Mouse (Mus musculus) cerebellum, adult 2 months (tissue): ENCODE results near the gene Cytip. TPM values are rescaled to one million over a fixed set of nuclear protein-coding genes. Genes with fewer than 3 reads are reported as not detected.

ENCODE experiments used
- DNase-seq, 2 experiments: peaks; one replicate each; pipeline ENCODE4 v3.0.0; 2021
- H3K27ac ChIP-seq: fragments of 200-500 bp; 2 replicates; pipeline ENCODE4 v1.5.1; 2012; ENCODE audit warnings: low read length, control low read depth, inconsistent platforms; ENCODE audit not compliant: insufficient read depth
- H3K27me3 ChIP-seq: fragments of 200-500 bp; 2 replicates; pipeline ENCODE4 v1.6.1; 2012; ENCODE audit warnings: inconsistent platforms, mild to moderate bottlenecking, low read length, moderate library complexity; ENCODE audit not compliant: control insufficient read depth, insufficient read depth
- H3K4me1 ChIP-seq: fragments of 200-500 bp; 2 replicates; pipeline ENCODE4 v1.6.1; 2011; ENCODE audit warnings: low read length; ENCODE audit not compliant: control insufficient read depth, insufficient read depth
- H3K4me3 ChIP-seq: fragments of 200-500 bp; replicated peaks from 2 replicates; pipeline ENCODE3; 2011; ENCODE audit warnings: mild to moderate bottlenecking, low read depth, low read length, control low read depth; ENCODE audit not compliant: insufficient read depth
- CTCF ChIP-seq: fragments of 200-500 bp; IDR thresholded peaks from 2 replicates; pipeline ENCODE4 v1.5.1; 2011; ENCODE audit warnings: low read depth, mild to moderate bottlenecking, control low read depth, low read length, moderate library complexity, borderline replicate concordance; ENCODE audit not compliant: insufficient read depth
- POLR2A ChIP-seq: fragments of 200-500 bp; IDR thresholded peaks from 2 replicates; pipeline ENCODE4 v1.6.1; 2011; ENCODE audit warnings: low read length, control low read depth, borderline replicate concordance; ENCODE audit not compliant: insufficient read depth
- whole genome bisulfite sequencing: fragments of 180-500 bp; shearing (Covaris S2); methylation state at CpG from one replicate; pipeline ENCODE4 v1.1.7; 2018; 5-methylcytosine and 5-hydroxymethylcytosine counted together
- polyA plus RNA-seq: library from polyadenylated mRNA; depleted of rRNA; stranded (reverse); fragments of >200 nt; gene quantifications from 2 replicates; pipeline ENCODE4 v1.2.3, GENCODE M21; 2012; rRNA removed

Cytip gene
- polyA plus RNA-seq = 0.38 and 0.40 TPM in 2 replicates

- TF ChIP-seq CTCF (no peak), POLR2A (no peak)
- H3K4me1 ChIP-seq = no peaks in the 10 kb centered on the region
- WGBS = 79% methylated on average over 4 of the region's 4 CpGs
- H3K27ac ChIP-seq = no peak within 1 kb of the TSS
- no peak within 1 kb of the TSS for H3K4me3 ChIP-seq
- no peaks in the 10 kb centered on the region for H3K27me3 ChIP-seq
- no peak for DNase-seq
These were observed at the start of gene Cytip for GRCm38 (mm10) chr2:58195346-58195745. TSS of gene Cytip (minus strand) at chr2:58195532.

- peaks cover 8% of the 10 kb centered on the region; the same call in 1 of the 2 replicates for H3K4me1 ChIP-seq
- no peak overlapping the region for H3K4me3 ChIP-seq
- no peaks in the 10 kb centered on the region for H3K27me3 ChIP-seq
- TF ChIP-seq POLR2A = no peak
- TF ChIP-seq CTCF = no peak
- 13% methylated on average over 4 of the region's 4 CpGs for WGBS
- H3K27ac ChIP-seq = no peak overlapping the region
- DNase-seq = peak in 1 of 2 experiments; percentile 59
These were observed 45.3 kb upstream of the Cytip start for GRCm38 (mm10) chr2:58240639-58241038.

GRCm38 (mm10) chr2:58237487-58237886, 42.2 kb upstream of the Cytip start:
- DNase-seq = no peak
- Histone ChIP-seq H3K27ac (no peak overlapping the region), H3K27me3 (no peaks in the 10 kb centered on the region), H3K4me1 (peaks cover 8% of the 10 kb centered on the region; the same call in 1 of the 2 replicates), H3K4me3 (no peak overlapping the region)
- TF ChIP-seq CTCF (no peak), POLR2A (no peak)
- 61% methylated on average over 2 of the region's 2 CpGs for WGBS

DNA sequence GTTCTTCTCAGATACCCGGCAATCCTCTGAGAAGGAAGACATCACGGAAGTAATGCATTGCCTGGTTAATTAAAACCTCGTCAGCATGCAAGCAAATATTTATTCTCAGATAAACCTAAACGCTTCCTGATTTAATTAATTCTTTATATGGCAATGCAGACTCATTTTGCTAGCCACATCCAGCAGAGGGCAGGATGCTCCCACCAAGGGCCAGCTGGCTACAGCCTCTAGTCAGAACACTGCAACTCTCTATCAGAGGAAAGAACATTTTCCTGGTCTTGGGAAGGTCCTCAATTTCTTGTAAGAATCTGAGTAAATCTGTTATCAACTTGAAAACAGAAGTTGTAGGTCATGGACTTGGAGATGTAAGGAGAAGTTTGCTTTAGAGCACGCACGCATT, 4.1 kb upstream of the Cytip start:
- H3K27me3 ChIP-seq = no peaks in the 10 kb centered on the region
- no peak overlapping the region for H3K4me3 ChIP-seq
- peak; percentile 76 to 79 for DNase-seq
- TF ChIP-seq POLR2A (no peak), CTCF (peak; percentile 80)
- H3K27ac ChIP-seq = no peak overlapping the region
- H3K4me1 ChIP-seq = no peaks in the 10 kb centered on the region
- WGBS = 59% methylated on average over 6 of the region's 6 CpGs

DNA sequence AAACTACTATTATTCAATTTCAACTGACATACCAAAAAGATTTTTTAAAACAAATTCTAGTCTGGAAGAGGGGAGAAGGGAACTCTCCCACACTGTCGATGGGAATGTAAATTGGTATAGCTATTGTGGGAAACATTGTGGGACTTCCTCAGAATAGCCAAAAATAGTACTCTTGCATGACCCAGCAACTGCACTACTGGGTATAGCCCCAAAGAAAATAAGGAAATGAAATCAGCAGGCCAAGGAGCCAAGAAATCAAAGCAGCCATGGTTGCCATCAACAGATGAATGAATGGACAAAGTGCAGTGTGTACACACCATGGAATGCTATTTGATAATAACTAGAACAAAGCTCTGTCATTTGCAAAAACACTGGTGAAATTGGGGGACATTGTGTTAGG, 1.5 kb upstream of the Cytip start:
- Histone ChIP-seq H3K27me3 (no peaks in the 10 kb centered on the region), H3K27ac (no peak overlapping the region), H3K4me3 (no peak overlapping the region), H3K4me1 (no peaks in the 10 kb centered on the region)
- 94% methylated on average over 1 of the region's 1 CpGs for WGBS
- TF ChIP-seq CTCF = no peak
- no peak for TF ChIP-seq POLR2A
- DNase-seq = no peak

GRCm38 (mm10) chr2:58194422-58195115, 763 bp downstream of the Cytip start:
- TF ChIP-seq CTCF (no peak), POLR2A (no peak)
- H3K27me3 ChIP-seq = no peaks in the 10 kb centered on the region
- no peak for DNase-seq
- no peak overlapping the region for H3K4me3 ChIP-seq
- no peak overlapping the region for H3K27ac ChIP-seq
- WGBS = 89% methylated on average over 10 of the region's 10 CpGs
- no peaks in the 10 kb centered on the region for H3K4me1 ChIP-seq

- WGBS = 95% methylated on average over 5 of the region's 5 CpGs
- Histone ChIP-seq H3K4me1 (peaks cover 3% of the 10 kb centered on the region; the same call in 1 of the 2 replicates), H3K27me3 (no peaks in the 10 kb centered on the region), H3K27ac (no peak overlapping the region), H3K4me3 (no peak overlapping the region)
- no peak for DNase-seq
- no peak for TF ChIP-seq POLR2A
- no peak for TF ChIP-seq CTCF
These were observed 3.2 kb downstream of the Cytip start for GRCm38 (mm10) chr2:58192160-58192559.

DNA sequence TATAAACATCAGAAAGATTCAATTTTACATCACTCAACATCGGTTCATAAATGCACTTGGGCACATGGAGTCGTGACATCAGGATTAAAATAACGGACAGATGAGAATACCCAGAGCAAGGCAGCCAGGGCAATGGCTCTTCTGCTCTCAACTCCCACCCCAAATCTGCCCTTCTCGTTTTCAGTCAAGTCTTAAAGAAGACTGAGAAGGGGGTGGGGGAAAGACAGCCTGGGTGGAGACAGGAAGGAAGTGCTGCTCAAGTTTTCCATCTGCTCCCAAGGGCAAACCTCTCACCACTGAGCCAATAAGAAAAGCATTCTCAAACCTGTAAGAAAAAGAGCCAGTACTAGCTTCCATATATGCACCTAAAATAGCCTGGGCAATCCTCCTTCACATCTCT, 5.8 kb downstream of the Cytip start:
- Histone ChIP-seq H3K27ac (no peak overlapping the region), H3K4me1 (peaks cover 3% of the 10 kb centered on the region; the same call in 1 of the 2 replicates), H3K4me3 (no peak overlapping the region), H3K27me3 (no peaks in the 10 kb centered on the region)
- no peak for DNase-seq
- 84% methylated on average over 4 of the region's 4 CpGs for WGBS
- TF ChIP-seq POLR2A (no peak), CTCF (no peak)
